Mouse (Mus musculus) liver, embryonic 14.5 days (tissue): ENCODE results near the gene Nav1. TPM values are rescaled to one million over a fixed set of nuclear protein-coding genes. Genes with fewer than 3 reads are reported as not detected.

ENCODE experiments used
- ATAC-seq: fragments of 200-750 bp; cut with Nextera tagmentation; 2 replicates; pipeline ENCODE4 v1.8.0; 2017; ENCODE audit warnings: moderate number of reproducible peaks, mild to moderate bottlenecking, moderate library complexity; ENCODE audit not compliant: insufficient read depth
- DNase-seq, 3 experiments: peaks; one replicate each; pipeline ENCODE4 v3.0.0-alpha.2; 2012 to 2013; ENCODE audit warnings: low read depth in 3 of 3, low spot score in 3 of 3
- H3K27ac ChIP-seq: fragments of 300-500 bp; sonication (generic); 2 replicates; pipeline ENCODE4 v1.5.1; 2014; ENCODE audit warnings: moderate library complexity, mild to moderate bottlenecking, control low read depth, inconsistent platforms
- H3K27me3 ChIP-seq: fragments of 300-500 bp; sonication (generic); 2 replicates; pipeline ENCODE4 v1.6.1; 2014; ENCODE audit warnings: mild to moderate bottlenecking, low read length, moderate library complexity; ENCODE audit not compliant: control insufficient read depth, insufficient read depth
- H3K36me3 ChIP-seq: fragments of 300-500 bp; sonication (generic); replicated peaks from 2 replicates; pipeline ENCODE4 v1.6.1; 2014; ENCODE audit warnings: low read depth; ENCODE audit not compliant: control insufficient read depth, insufficient read depth
- H3K4me1 ChIP-seq, 2 experiments: fragments of 200-500 bp in 1 of 2; fragments of 300-500 bp in 1 of 2; sonication (generic) in 1 of 2; replicated peaks; 2 replicates each; pipeline ENCODE4 v1.6.1; 2012 to 2014; ENCODE audit warnings: antibody characterized with exemption in 1 of 2, inconsistent platforms in 1 of 2, low read length in 1 of 2; ENCODE audit not compliant: control insufficient read depth in 2 of 2, insufficient read depth in 2 of 2
- H3K4me2 ChIP-seq: fragments of 300-500 bp; sonication (generic); 2 replicates; pipeline ENCODE4 v1.6.1; 2014; ENCODE audit warnings: low read depth, mild to moderate bottlenecking, control low read depth, moderate library complexity
- H3K4me3 ChIP-seq, 2 experiments: fragments of 200-500 bp in 1 of 2; fragments of 300-500 bp in 1 of 2; sonication (generic) in 1 of 2; 2 replicates each; pipeline ENCODE4 v1.5.1; 2012 to 2014; ENCODE audit warnings: low read depth in 2 of 2, low read length in 2 of 2, mild to moderate bottlenecking in 2 of 2, control low read depth in 1 of 2, inconsistent platforms in 1 of 2, moderate library complexity in 1 of 2; ENCODE audit not compliant: insufficient read depth in 1 of 2
- H3K9ac ChIP-seq: fragments of 300-500 bp; sonication (generic); replicated peaks from 2 replicates; pipeline ENCODE4 v1.6.1; 2014; ENCODE audit warnings: mild to moderate bottlenecking, control low read depth, moderate library complexity
- H3K9me3 ChIP-seq: fragments of 300-500 bp; sonication (generic); 2 replicates; pipeline ENCODE4 v1.6.1; 2016; ENCODE audit warnings: low read length, mixed read lengths; ENCODE audit not compliant: control insufficient read depth
- CTCF ChIP-seq: IDR thresholded peaks from 2 replicates; pipeline ENCODE4 v1.5.1; 2016; ENCODE audit warnings: antibody characterized with exemption, low read depth, control low read depth
- EP300 ChIP-seq: IDR thresholded peaks from 2 replicates; pipeline ENCODE4 v1.6.1; 2016; ENCODE audit warnings: antibody characterized with exemption, low read depth
- WGBS: fragments of 180-500 bp; shearing (Covaris S2); extraction: QIAGEN DNeasy Blood & Tissue Kit; methylation state at CpG from one replicate; pipeline ENCODE4 v1.1.7; 2014; ENCODE audit not compliant: insufficient replicate concordance; 5-methylcytosine and 5-hydroxymethylcytosine counted together
- polyA plus RNA-seq, 2 experiments: library from polyadenylated mRNA; depleted of rRNA in 1 of 2; stranded (reverse) in 1 of 2; unstranded in 1 of 2; fragments of >200 nt; fragmentation: Nextera tagmentation in 1 of 2; extraction: Ambion mirVana in 1 of 2; gene quantifications; 2 replicates each; pipeline versions ENCODE4 v1.2.1 to v1.2.3; 2012 to 2014

Nav1 gene
- polyA plus RNA-seq, 2 experiments: 1.0 to 1.5 TPM

GRCm38 (mm10) chr1:135629846-135630245 lies 22.8 kb upstream of the Nav1 start:
- H3K27ac ChIP-seq: no peak overlapping the region
- no peak for ATAC-seq
- no peak overlapping the region for H3K9ac ChIP-seq
- no peak for DNase-seq
- H3K9me3 ChIP-seq: no peaks in the 10 kb centered on the region
- no peaks in the 10 kb centered on the region for H3K36me3 ChIP-seq
- no peak overlapping the region for H3K4me3 ChIP-seq
- H3K4me1 ChIP-seq: no peaks in the 10 kb centered on the region; a peak in 1 of 4 replicates
- TF ChIP-seq CTCF (no peak), EP300 (no peak)
- WGBS: 71% methylated on average over 5 of the region's 5 CpGs
- no peaks in the 10 kb centered on the region for H3K27me3 ChIP-seq
- no peak overlapping the region for H3K4me2 ChIP-seq

- H3K4me2 ChIP-seq: no peak overlapping the region
- no peaks in the 10 kb centered on the region for H3K9me3 ChIP-seq
- no peaks in the 10 kb centered on the region for H3K4me1 ChIP-seq
- DNase-seq (no peak), ATAC-seq (no peak)
- TF ChIP-seq CTCF: no peak
- no peak for TF ChIP-seq EP300
- H3K27me3 ChIP-seq: no peaks in the 10 kb centered on the region
- H3K4me3 ChIP-seq: no peak overlapping the region
- no peaks in the 10 kb centered on the region for H3K36me3 ChIP-seq
- H3K27ac ChIP-seq: no peak overlapping the region
- H3K9ac ChIP-seq: no peak overlapping the region
- 56% methylated on average over 6 of the region's 6 CpGs for WGBS
These were observed 19.1 kb upstream of the Nav1 start for GRCm38 (mm10) chr1:135626218-135626617.

- H3K27ac ChIP-seq: no peak overlapping the region
- H3K27me3 ChIP-seq: no peaks in the 10 kb centered on the region
- no peaks in the 10 kb centered on the region for H3K36me3 ChIP-seq
- H3K9ac ChIP-seq: no peak overlapping the region
- no peaks in the 10 kb centered on the region for H3K9me3 ChIP-seq
- 18% methylated on average over 3 of the region's 3 CpGs for WGBS
- TF ChIP-seq EP300 (no peak), CTCF (no peak)
- H3K4me1 ChIP-seq: no peaks in the 10 kb centered on the region
- ATAC-seq (no peak), DNase-seq (no peak)
- no peak overlapping the region for H3K4me2 ChIP-seq
- H3K4me3 ChIP-seq: no peak overlapping the region
These were observed 18.6 kb upstream of the Nav1 start for GRCm38 (mm10) chr1:135625741-135626140.

DNA sequence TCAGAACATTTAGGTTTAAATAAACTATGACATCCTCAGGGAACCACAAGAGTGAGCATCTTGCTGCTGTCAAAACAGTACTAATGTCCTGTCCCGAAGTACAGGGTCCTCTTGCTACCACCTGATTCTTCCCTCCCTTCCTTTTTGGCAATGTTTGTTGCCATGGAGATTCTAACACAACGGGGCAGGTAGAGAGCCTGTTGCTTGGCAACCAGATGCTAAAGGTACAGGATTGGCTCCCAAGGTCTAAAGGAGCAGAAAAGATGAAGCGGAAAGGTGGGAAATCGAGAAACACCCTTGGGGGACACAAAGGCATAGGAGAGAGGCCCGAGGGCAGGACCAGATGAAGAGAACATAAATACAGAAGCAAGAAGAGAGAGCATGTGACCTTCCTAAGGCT lies 17.6 kb upstream of the Nav1 start:
- Histone ChIP-seq H3K4me2 (no peak overlapping the region), H3K4me3 (no peak overlapping the region), H3K9ac (no peak overlapping the region), H3K4me1 (no peaks in the 10 kb centered on the region), H3K27ac (no peak overlapping the region), H3K27me3 (no peaks in the 10 kb centered on the region), H3K9me3 (no peaks in the 10 kb centered on the region), H3K36me3 (no peaks in the 10 kb centered on the region)
- WGBS: 58% methylated on average over 5 of the region's 5 CpGs
- no peak for DNase-seq
- ATAC-seq: no peak
- TF ChIP-seq CTCF: no peak
- no peak for TF ChIP-seq EP300

- no peak for TF ChIP-seq EP300
- no peak for TF ChIP-seq CTCF
- H3K9me3 ChIP-seq: no peaks in the 10 kb centered on the region
- H3K9ac ChIP-seq: no peak overlapping the region
- DNase-seq (no peak), ATAC-seq (no peak)
- H3K36me3 ChIP-seq: no peaks in the 10 kb centered on the region
- no peaks in the 10 kb centered on the region; a peak in 1 of 4 replicates for H3K4me1 ChIP-seq
- no peak overlapping the region for H3K27ac ChIP-seq
- H3K4me3 ChIP-seq: no peak overlapping the region
- H3K27me3 ChIP-seq: no peaks in the 10 kb centered on the region
- H3K4me2 ChIP-seq: no peak overlapping the region
- WGBS: 60% methylated on average over 5 of the region's 5 CpGs
These were observed 16.0 kb upstream of the Nav1 start for GRCm38 (mm10) chr1:135623136-135623535.

- no peaks in the 10 kb centered on the region; a peak in 1 of 4 replicates for H3K4me1 ChIP-seq
- no peak for ATAC-seq
- no peak overlapping the region for H3K9ac ChIP-seq
- DNase-seq: no peak
- H3K36me3 ChIP-seq: no peaks in the 10 kb centered on the region
- H3K27ac ChIP-seq: no peak overlapping the region
- no peak overlapping the region for H3K4me2 ChIP-seq
- H3K27me3 ChIP-seq: no peaks in the 10 kb centered on the region
- H3K9me3 ChIP-seq: no peaks in the 10 kb centered on the region
- no peak for TF ChIP-seq EP300
- no peak for TF ChIP-seq CTCF
- WGBS: 53% methylated on average over 3 of the region's 3 CpGs
- H3K4me3 ChIP-seq: no peak overlapping the region
These were observed 14.2 kb upstream of the Nav1 start for GRCm38 (mm10) chr1:135621307-135621706.
